Comparison of ENCODE assay signal across 8 mouse cellular contexts in genomic region chr5:125465192-125465591, GRCm38 (mm10). TPM values are rescaled to one million over a fixed set of nuclear protein-coding genes. Genes with fewer than 3 reads are reported as not detected.
DNase-seq lines count a peak whose midpoint lies in the region; ATAC-seq and TF ChIP-seq lines count a peak whose summit lies in the region.

No protein-coding gene starts in this region.

- no peaks in the 10 kb centered on the region for H3K79me2 ChIP-seq in CH12.LX (replicated peaks; ENCODE audit: control insufficient read depth, extremely low read depth, insufficient read depth, poor library complexity, severe bottlenecking)

- ATAC-seq in forebrain, postnatal 0 days: 0 out of 2 replicates have a peak, but pooled peaks have one; percentile 23
- no peak for ATAC-seq in liver, postnatal 0 days

- H3K4me1 ChIP-seq in CH12.LX (ENCODE audit: control insufficient read depth in 1 of 2, insufficient read depth in 2 of 2): peaks cover 5 to 16% of the 10 kb centered on the region in 2 experiments
- H3K4me1 ChIP-seq in forebrain, postnatal 0 days (ENCODE audit: insufficient read depth): no peaks in the 10 kb centered on the region
- peaks cover 5% of the 10 kb centered on the region for H3K4me1 ChIP-seq in liver, postnatal 0 days (ENCODE audit: insufficient read depth)

- dilution Hi-C loops in CH12.LX (cut with MboI; ENCODE audit: extremely low pct_ligation_motif_present, extremely low pct_unique_long_range_greater_than_20kb, low sequenced_read_pairs): no loop called here

- no peaks in the 10 kb centered on the region for H3K9me3 ChIP-seq in CH12.LX (replicated peaks; ENCODE audit: low read length)
- H3K9me3 ChIP-seq in forebrain, postnatal 0 days (ENCODE audit: low read length): no peaks in the 10 kb centered on the region
- no peaks in the 10 kb centered on the region for H3K9me3 ChIP-seq in liver, postnatal 0 days (ENCODE audit: low read length)

- no peak overlapping the region for H3K9ac ChIP-seq in CH12.LX (ENCODE audit: insufficient read depth, low read depth)
- no peak overlapping the region for H3K9ac ChIP-seq in forebrain, postnatal 0 days
- H3K9ac ChIP-seq in liver, postnatal 0 days (replicated peaks): 0 out of 2 replicates have a peak overlapping the region, but pooled peaks have one; percentile 23

- intact Hi-C loops in gastrocnemius, adult 2 months (cut with DNase I): loop anchor here (1.0 kb wide), 1 partner anchor 10 kb away; the partner anchor contains the start of gene Aacs

- H3K4me3 ChIP-seq in gastrocnemius, adult 2 months: peak overlapping the region; percentile 56
- no peak overlapping the region for H3K4me3 ChIP-seq in CH12.LX (replicated peaks in 1 of 3; ENCODE audit: low read depth in 2 of 3, low read length in 2 of 3, poor library complexity in 1 of 3)
- peak overlapping the region; percentile 27 for H3K4me3 ChIP-seq in forebrain, postnatal 0 days (ENCODE audit: low read depth, low read length)
- H3K4me3 ChIP-seq in liver, postnatal 0 days (ENCODE audit: low read depth, low read length): 0 out of 2 replicates have a peak overlapping the region, but pooled peaks have one; percentile 26

- 40% methylated on average over 7 of the region's 7 CpGs for WGBS in forebrain, postnatal 0 days
- 32% methylated on average over 7 of the region's 7 CpGs for WGBS in liver, postnatal 0 days (ENCODE audit: insufficient replicate concordance)

- no peaks in the 10 kb centered on the region for H3K27me3 ChIP-seq in CH12.LX (replicated peaks)
- no peaks in the 10 kb centered on the region for H3K27me3 ChIP-seq in forebrain, postnatal 0 days (ENCODE audit: insufficient read depth, low read length)
- H3K27me3 ChIP-seq in liver, postnatal 0 days (ENCODE audit: insufficient read depth, low read length): no peaks in the 10 kb centered on the region

- TF ChIP-seq EP300 in CH12.LX (IDR thresholded peaks at IDR 0.05; ENCODE audit: low read length): no peak
- no peak for TF ChIP-seq EP300 in liver, postnatal 0 days (IDR thresholded peaks at IDR 0.05; ENCODE audit: low read depth)

- H3K27ac ChIP-seq in gastrocnemius, adult 2 months: peak overlapping the region; percentile 32; the same call in 1 of the 2 replicates
- no peak overlapping the region for H3K27ac ChIP-seq in CH12.LX (ENCODE audit: insufficient read depth, low read depth)
- H3K27ac ChIP-seq in forebrain, postnatal 0 days (ENCODE audit: low read depth, low read length): no peak overlapping the region; the same call in 1 of the 2 replicates
- peak overlapping the region; percentile 30; the same call in 1 of the 2 replicates for H3K27ac ChIP-seq in liver, postnatal 0 days (ENCODE audit: low read depth)

- in situ Hi-C loops in CH12.LX (cut with MboI; ENCODE audit: low pct_ligation_motif_present, low pct_unique_long_range_greater_than_20kb, low sequenced_read_pairs): no loop called here

- TF ChIP-seq POLR2A in CH12.LX (IDR thresholded peaks at IDR 0.05; ENCODE audit: low read depth, low read length): no peak

- H3K36me3 ChIP-seq in CH12.LX (replicated peaks in 1 of 2; ENCODE audit: control insufficient read depth in 1 of 2, insufficient read depth in 1 of 2, low read length in 1 of 2): peaks cover 0 to 7% of the 10 kb centered on the region in 2 experiments
- no peaks in the 10 kb centered on the region for H3K36me3 ChIP-seq in forebrain, postnatal 0 days (ENCODE audit: insufficient read depth)
- H3K36me3 ChIP-seq in liver, postnatal 0 days (replicated peaks; ENCODE audit: insufficient read depth, low read length): no peaks in the 10 kb centered on the region

- TF ChIP-seq CTCF in gastrocnemius, adult 2 months (IDR thresholded peaks at IDR 0.05): no peak
- no peak for TF ChIP-seq CTCF in CH12.LX (conservative IDR thresholded peaks at IDR 0.05 in 1 of 2, IDR thresholded peaks at IDR 0.05 in 1 of 2; ENCODE audit: low read depth in 2 of 2, low read length in 2 of 2)
- TF ChIP-seq CTCF in forebrain, postnatal 0 days (IDR thresholded peaks at IDR 0.05; ENCODE audit: low read depth): no peak
- TF ChIP-seq CTCF in liver, postnatal 0 days (IDR thresholded peaks at IDR 0.05; ENCODE audit: low read depth): no peak

- peak overlapping the region; percentile 55; the same call in 1 of the 2 replicates for H3K4me2 ChIP-seq in CH12.LX (ENCODE audit: insufficient read depth, low read depth, poor library complexity, severe bottlenecking)
- peak overlapping the region; percentile 50 for H3K4me2 ChIP-seq in forebrain, postnatal 0 days (ENCODE audit: low read depth)
- H3K4me2 ChIP-seq in liver, postnatal 0 days (ENCODE audit: low read depth, low read length): peak overlapping the region; percentile 69

- DNase-seq in gastrocnemius, adult 2 months: no peak
- DNase-seq in gastrocnemius, postnatal 4 days (ENCODE audit: low spot score in 2 of 2): no peak
- no peak for DNase-seq in CH12.LX (ENCODE audit: extremely low read depth)
- DNase-seq in forebrain, postnatal 0 days: no peak
- no peak for DNase-seq in liver, postnatal 0 days
- DNase-seq in adipocyte (ENCODE audit: low spot score): no peak
- DNase-seq in thymus, adult 18-20 months: no peak
- DNase-seq in adrenal gland, adult 18-20 months (ENCODE audit: low spot score in 2 of 2): no peak

- TF ChIP-seq RAD21 in CH12.LX (IDR thresholded peaks at IDR 0.05; ENCODE audit: low read depth, low read length): no peak

TF ChIP-seq in CH12.LX, 34 proteins besides CTCF, POLR2A, EP300 and RAD21:
- TF ChIP-seq SIN3A (IDR thresholded peaks at IDR 0.05; ENCODE audit: low read length): no peak
- TF ChIP-seq HCFC1 (IDR thresholded peaks at IDR 0.05; ENCODE audit: low read depth, low read length): no peak
- TF ChIP-seq ZC3H11A (IDR thresholded peaks at IDR 0.05; ENCODE audit: low read depth, low read length): no peak
- TF ChIP-seq ZKSCAN1 (IDR thresholded peaks at IDR 0.05; ENCODE audit: borderline replicate concordance, low read depth, low read length): no peak
- TF ChIP-seq BHLHE40 (IDR thresholded peaks at IDR 0.05; ENCODE audit: low read depth, low read length): no peak
- no peak for TF ChIP-seq MAZ (IDR thresholded peaks at IDR 0.05; ENCODE audit: low read depth, low read length)
- TF ChIP-seq CHD1 (IDR thresholded peaks at IDR 0.05; ENCODE audit: low read depth, low read length): no peak
- TF ChIP-seq POLR2AphosphoS2 (IDR thresholded peaks at IDR 0.05; ENCODE audit: low read depth, low read length): no peak
- no peak for TF ChIP-seq MEF2A (IDR thresholded peaks at IDR 0.05; ENCODE audit: borderline replicate concordance, low read depth, low read length)
- TF ChIP-seq NRF1 (IDR thresholded peaks at IDR 0.05; ENCODE audit: low read depth, low read length): no peak
- TF ChIP-seq JUND (conservative IDR thresholded peaks at IDR 0.05; ENCODE audit: low read depth, low read length): no peak

RNA-seq across cellular contexts. Expression of gene Aacs, which starts 10.4 kb away (rescaled TPM):
- 1 to 10 TPM; 2.8 to 3.3 TPM for total RNA-seq in gastrocnemius, adult 2 months (2021)
- 10 to 100 TPM; 11.6 to 13.7 TPM for total RNA-seq in gastrocnemius, postnatal 4 days (2021)
- total RNA-seq in CH12.LX (2012; rRNA removed) (21.3 and 24.9 TPM in 2 replicates), CH12.LX (2014; rRNA removed) (34.5 and 48.8 TPM in 2 replicates)
- 39.8 and 58.3 TPM in 2 replicates for polyA plus RNA-seq in CH12.LX (2012; ENCODE audit: insufficient read length, low read depth)
- 90.9 and 116 TPM in 2 replicates for total RNA-seq in forebrain, postnatal 0 days (2014; rRNA removed)
- polyA plus RNA-seq in forebrain, postnatal 0 days (2015; fragmentation: Nextera tagmentation; extraction: Ambion mirVana): 83.8 and 97.9 TPM in 2 replicates
- polyA plus RNA-seq in liver, postnatal 0 days (2015; fragmentation: Nextera tagmentation; extraction: Ambion mirVana): 3.8 and 4.6 TPM in 2 replicates
- 100 to 1,000 TPM in 1 of 2 experiments, 10 to 100 TPM in 1; 90.2 to 165 TPM for total RNA-seq in adrenal gland, adult 18-20 months (2021)

RNA-seq across cellular contexts. Expression of gene Bri3bp, which starts 23.8 kb away (rescaled TPM):
- 1 to 10 TPM; 2.5 to 3.9 TPM for total RNA-seq in gastrocnemius, adult 2 months (2021)
- total RNA-seq in gastrocnemius, postnatal 4 days (2021): 10 to 100 TPM; 10.4 to 12.0 TPM
- 48.4 and 49.6 TPM in 2 replicates for total RNA-seq in CH12.LX (2012; rRNA removed)
- total RNA-seq in CH12.LX (2014; rRNA removed): 30.1 and 37.7 TPM in 2 replicates
- polyA plus RNA-seq in CH12.LX (2012; ENCODE audit: insufficient read length, low read depth): 147 and 164 TPM in 2 replicates
- total RNA-seq in forebrain, postnatal 0 days (2014; rRNA removed): 78.3 and 83.3 TPM in 2 replicates
- 45.7 and 48.4 TPM in 2 replicates for polyA plus RNA-seq in forebrain, postnatal 0 days (2015; fragmentation: Nextera tagmentation; extraction: Ambion mirVana)
- 20.2 and 20.9 TPM in 2 replicates for polyA plus RNA-seq in liver, postnatal 0 days (2015; fragmentation: Nextera tagmentation; extraction: Ambion mirVana)
- total RNA-seq in adrenal gland, adult 18-20 months (2021): 10 to 100 TPM; 18.7 to 32.1 TPM

RNA-seq across cellular contexts. Expression of gene Dhx37, which starts 31.3 kb away (rescaled TPM):
- total RNA-seq in gastrocnemius, adult 2 months (2021): 1 to 10 TPM; 4.3 to 4.4 TPM
- 1 to 10 TPM; 6.8 to 7.8 TPM for total RNA-seq in gastrocnemius, postnatal 4 days (2021)
- total RNA-seq in CH12.LX (2012; rRNA removed) (21.0 and 23.8 TPM in 2 replicates), CH12.LX (2014; rRNA removed) (22.7 and 26.0 TPM in 2 replicates)
- polyA plus RNA-seq in CH12.LX (2012; ENCODE audit: insufficient read length, low read depth): 33.0 and 36.9 TPM in 2 replicates
- 22.5 and 27.1 TPM in 2 replicates for total RNA-seq in forebrain, postnatal 0 days (2014; rRNA removed)
- 6.5 and 11.0 TPM in 2 replicates for polyA plus RNA-seq in forebrain, postnatal 0 days (2015; fragmentation: Nextera tagmentation; extraction: Ambion mirVana)
- 3.3 and 3.4 TPM in 2 replicates for polyA plus RNA-seq in liver, postnatal 0 days (2015; fragmentation: Nextera tagmentation; extraction: Ambion mirVana)
- 10 to 100 TPM; 16.7 to 19.3 TPM for total RNA-seq in adrenal gland, adult 18-20 months (2021)

Comparison
In these comparisons a context has a peak if more than half of its experiments do, and no peak if none do; other contexts are left out.
1. H3K27ac ChIP-seq: peak in gastrocnemius, adult 2 months (single experiment) and liver, postnatal 0 days (single experiment); none in CH12.LX (single experiment) and forebrain, postnatal 0 days (single experiment).
2. H3K4me3 ChIP-seq: peak in gastrocnemius, adult 2 months (single experiment), forebrain, postnatal 0 days (single experiment) and liver, postnatal 0 days (single experiment); none in CH12.LX (0 of 3).
3. Peak in every context shown above with its lines, with median percentiles within 50 percentile points of each other: H3K4me2 ChIP-seq.